Mouse (Mus musculus) G1E (cell line): ENCODE data around the gene Arhgap19. TPM values are rescaled to one million over a fixed set of nuclear protein-coding genes. Genes with fewer than 3 reads are reported as not detected.
A peak's percentile ranks its signal among the peaks of the same experiment; 100 is the strongest.

Source experiments
- ATAC-seq: 2 replicates; pipeline ENCODE4 v1.8.0; 2016; ENCODE audit warnings: mild to moderate bottlenecking; ENCODE audit not compliant: insufficient number of reproducible peaks, poor library complexity, low FRiP score, severe bottlenecking; ENCODE audit errors: extremely low read depth
- DNase-seq: peaks from one replicate; pipeline ENCODE4 v3.0.0; 2012; ENCODE audit warnings: low spot score
- H3K27me3 ChIP-seq: 2 replicates; pipeline ENCODE4 v1.6.1; 2012; ENCODE audit warnings: mild to moderate bottlenecking, low read length, inconsistent platforms; ENCODE audit not compliant: insufficient read depth
- H3K36me3 ChIP-seq: replicated peaks from 2 replicates; pipeline ENCODE3; 2012; ENCODE audit warnings: mild to moderate bottlenecking, inconsistent platforms
- H3K4me1 ChIP-seq: 2 replicates; pipeline ENCODE4 v1.6.1; 2012; ENCODE audit warnings: low read depth, low read length, inconsistent platforms, mixed read lengths; ENCODE audit not compliant: insufficient read depth
- H3K4me3 ChIP-seq: 2 replicates; pipeline ENCODE4 v1.5.1; 2012; ENCODE audit warnings: low read depth, mild to moderate bottlenecking, inconsistent platforms, low read length, moderate library complexity, mixed read lengths
- H3K9me3 ChIP-seq: replicated peaks from 2 replicates; pipeline ENCODE4 v1.6.1; 2012; ENCODE audit warnings: inconsistent platforms
- CTCF ChIP-seq: IDR thresholded peaks from 2 replicates; pipeline ENCODE4 v1.5.1; 2012; ENCODE audit warnings: low read depth, low read length, inconsistent platforms, mixed read lengths
- GATA1 ChIP-seq: IDR thresholded peaks from 2 replicates; pipeline ENCODE4 v1.6.1; 2012; ENCODE audit warnings: borderline replicate concordance, low read length, inconsistent platforms, mixed read lengths
- GATA2 ChIP-seq: IDR thresholded peaks from 2 replicates; pipeline ENCODE4 v1.6.1; 2012; ENCODE audit warnings: low read depth, low read length, inconsistent platforms, borderline replicate concordance
- POLR2AphosphoS5 ChIP-seq: IDR thresholded peaks from 2 replicates; pipeline ENCODE4 v1.6.1; 2012; ENCODE audit warnings: low read depth, low read length, inconsistent platforms; ENCODE audit not compliant: insufficient replicate concordance
- TAL1 ChIP-seq: conservative IDR thresholded peaks from 2 replicates; pipeline ENCODE4 v1.6.1; 2012; ENCODE audit warnings: low read depth, low read length, inconsistent platforms, mixed read lengths
- polyA plus RNA-seq: library from polyadenylated mRNA; stranded (reverse); fragments of >175 nt; gene quantifications from 2 replicates; pipeline ENCODE4 v1.2.3, GENCODE M21; 2012
- total RNA-seq, 2 experiments: library from RNA; stranded (forward) in 1 of 2; stranded (reverse) in 1 of 2; fragments of 200-1000 nt in 1 of 2; fragments of >200 nt in 1 of 2; fragmentation: Nextera tagmentation in 1 of 2; gene quantifications; 2 replicates each; pipeline ENCODE4 v1.2.3; 2014 to 2017

The Arhgap19 gene
- total and polyA plus RNA-seq, 3 experiments = 9.0 to 95.6 (median 46.9) TPM

GRCm38 (mm10) chr19:41816410-41816809, 14.6 kb upstream of the Arhgap19 start:
- no peak for TF ChIP-seq GATA1
- TF ChIP-seq TAL1 = no peak
- TF ChIP-seq GATA2 = no peak
- no peak for TF ChIP-seq POLR2AphosphoS5
- TF ChIP-seq CTCF = no peak
- ATAC-seq (no peak), DNase-seq (no peak)
- peaks cover 13% of the 10 kb centered on the region for H3K4me1 ChIP-seq
- peaks cover 4% of the 10 kb centered on the region for H3K9me3 ChIP-seq
- no peaks in the 10 kb centered on the region for H3K36me3 ChIP-seq
- no peak overlapping the region for H3K4me3 ChIP-seq
- no peaks in the 10 kb centered on the region for H3K27me3 ChIP-seq

DNA sequence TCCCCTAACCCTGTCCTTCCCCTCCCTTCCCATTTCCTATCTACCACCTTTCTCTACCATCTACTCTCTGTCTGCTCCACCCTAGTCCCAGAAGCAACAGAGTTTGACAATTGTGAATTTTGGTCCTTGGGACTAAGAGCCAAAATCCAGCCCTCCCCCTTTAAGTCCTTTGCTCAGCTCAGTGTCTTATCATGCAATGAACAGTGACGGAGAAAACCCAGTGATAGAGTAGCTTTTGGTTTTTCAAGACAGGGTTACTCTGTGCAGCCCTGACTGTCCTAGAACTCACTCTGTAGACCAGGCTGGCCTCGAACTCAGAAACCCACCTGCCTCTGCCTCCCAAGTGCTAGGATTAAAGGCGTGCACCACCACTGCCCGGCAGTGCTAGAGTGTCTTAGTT, 11.5 kb upstream of the Arhgap19 start:
- no peak for DNase-seq
- H3K36me3 ChIP-seq = no peaks in the 10 kb centered on the region
- H3K9me3 ChIP-seq = peaks cover 4% of the 10 kb centered on the region
- TF ChIP-seq GATA2 (no peak), POLR2AphosphoS5 (no peak), TAL1 (no peak), CTCF (no peak), GATA1 (no peak)
- H3K4me3 ChIP-seq = no peak overlapping the region
- no peaks in the 10 kb centered on the region for H3K27me3 ChIP-seq
- peaks cover 13% of the 10 kb centered on the region for H3K4me1 ChIP-seq
- no peak for ATAC-seq

- Histone ChIP-seq H3K9me3 (peaks cover 4% of the 10 kb centered on the region), H3K36me3 (no peaks in the 10 kb centered on the region), H3K27me3 (no peaks in the 10 kb centered on the region), H3K4me1 (peaks cover 21% of the 10 kb centered on the region), H3K4me3 (no peak overlapping the region)
- DNase-seq (no peak), ATAC-seq (no peak)
- TF ChIP-seq CTCF (no peak), GATA1 (no peak), TAL1 (no peak), POLR2AphosphoS5 (no peak), GATA2 (no peak)
These were observed 10.7 kb upstream of the Arhgap19 start for GRCm38 (mm10) chr19:41812525-41812924.

- H3K4me1 ChIP-seq = peaks cover 21% of the 10 kb centered on the region
- ATAC-seq (no peak), DNase-seq (no peak)
- H3K27me3 ChIP-seq = no peaks in the 10 kb centered on the region
- no peak for TF ChIP-seq CTCF
- TF ChIP-seq POLR2AphosphoS5 = no peak
- no peak for TF ChIP-seq GATA1
- no peak for TF ChIP-seq TAL1
- no peak for TF ChIP-seq GATA2
- no peak overlapping the region for H3K4me3 ChIP-seq
- H3K36me3 ChIP-seq = no peaks in the 10 kb centered on the region
- peaks cover 12% of the 10 kb centered on the region for H3K9me3 ChIP-seq
These were observed 8.2 kb upstream of the Arhgap19 start for GRCm38 (mm10) chr19:41810074-41810473.

DNA sequence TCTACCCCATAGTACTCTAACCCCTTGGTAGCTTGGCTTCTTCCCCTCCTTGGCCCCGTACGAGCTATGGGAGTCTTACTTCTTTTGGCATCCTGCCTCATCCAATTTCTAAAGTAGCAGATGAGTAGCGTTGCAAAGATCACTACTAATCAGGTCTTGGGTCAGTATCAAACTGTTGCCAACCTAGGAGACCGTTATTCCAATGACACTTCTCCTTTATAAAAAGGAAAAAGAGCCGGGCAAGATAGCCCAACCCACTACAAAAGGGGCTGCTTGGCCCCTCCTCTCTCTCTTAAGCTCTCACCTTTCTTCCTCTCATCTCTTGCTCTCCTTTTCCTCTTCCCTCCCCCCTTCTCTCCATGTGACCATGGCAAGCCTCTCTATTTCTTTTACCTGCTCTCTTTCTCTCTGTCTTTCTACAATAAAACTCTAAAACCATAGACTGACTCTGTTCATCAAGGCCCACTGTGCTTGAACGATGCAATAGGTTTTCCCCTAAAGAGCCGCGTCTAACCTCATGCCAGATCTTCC, 6.3 kb upstream of the Arhgap19 start:
- DNase-seq = no peak
- H3K36me3 ChIP-seq = no peaks in the 10 kb centered on the region
- peaks cover 21% of the 10 kb centered on the region for H3K4me1 ChIP-seq
- peaks cover 8% of the 10 kb centered on the region for H3K9me3 ChIP-seq
- no peak overlapping the region for H3K4me3 ChIP-seq
- H3K27me3 ChIP-seq = no peaks in the 10 kb centered on the region
- no peak for ATAC-seq
- no peak for TF ChIP-seq CTCF
- TF ChIP-seq GATA2 = no peak
- no peak for TF ChIP-seq GATA1
- TF ChIP-seq POLR2AphosphoS5 = no peak
- no peak for TF ChIP-seq TAL1

DNA sequence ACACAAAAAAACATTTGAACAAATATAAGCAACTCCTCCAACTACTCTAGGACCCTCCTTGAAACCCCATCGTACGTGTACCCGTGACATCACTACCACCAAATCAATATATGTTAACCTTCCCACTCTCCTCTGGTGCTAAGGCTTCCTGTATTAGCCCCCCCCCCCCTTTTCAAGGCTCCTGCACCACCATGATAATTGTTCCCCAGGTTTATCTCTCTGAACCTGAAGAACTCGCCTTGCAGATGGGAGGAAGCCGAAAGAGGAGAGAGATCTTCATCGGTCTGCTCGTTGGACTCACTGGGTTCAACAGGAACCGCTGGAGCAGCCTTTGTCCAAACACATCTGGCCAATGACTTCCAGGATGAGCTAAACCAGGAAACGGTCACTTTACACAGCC, 5.7 kb upstream of the Arhgap19 start:
- peaks cover 8% of the 10 kb centered on the region for H3K9me3 ChIP-seq
- peaks cover 27% of the 10 kb centered on the region for H3K4me1 ChIP-seq
- no peaks in the 10 kb centered on the region for H3K36me3 ChIP-seq
- no peak for DNase-seq
- no peak overlapping the region for H3K4me3 ChIP-seq
- TF ChIP-seq TAL1 (peak; percentile 57), CTCF (no peak), GATA2 (no peak)
- no peaks in the 10 kb centered on the region for H3K27me3 ChIP-seq
- ATAC-seq = peak; percentile 15; the same call in 1 of the 2 replicates

DNA sequence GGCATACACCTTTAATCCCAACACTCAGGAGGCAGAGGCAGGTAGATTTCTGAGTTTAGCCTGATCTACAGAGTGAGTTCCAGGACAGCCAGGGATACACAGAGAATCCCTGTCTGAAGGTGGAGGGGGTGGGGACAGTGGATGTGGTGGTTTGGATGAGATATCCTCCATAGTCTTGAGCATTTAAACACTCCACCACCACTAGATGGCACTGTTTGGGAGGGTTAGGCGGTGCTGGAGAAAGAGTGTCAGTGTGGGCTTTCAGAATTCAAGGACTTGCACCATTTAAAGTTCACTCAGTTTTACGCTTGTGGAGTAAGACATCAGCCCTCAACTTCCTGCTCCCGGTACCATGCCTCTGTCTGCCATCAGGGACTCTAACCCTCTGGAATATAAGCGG, 4.0 kb upstream of the Arhgap19 start:
- ATAC-seq (no peak), DNase-seq (no peak)
- TF ChIP-seq TAL1 = no peak
- TF ChIP-seq CTCF = peak; percentile 7; the same call in 1 of the 2 replicates
- no peak for TF ChIP-seq GATA2
- no peak overlapping the region for H3K4me3 ChIP-seq
- H3K27me3 ChIP-seq = no peaks in the 10 kb centered on the region
- H3K9me3 ChIP-seq = peaks cover 8% of the 10 kb centered on the region
- no peaks in the 10 kb centered on the region for H3K36me3 ChIP-seq
- H3K4me1 ChIP-seq = peaks cover 31% of the 10 kb centered on the region
